Mouse (Mus musculus) hindbrain, postnatal 0 days (tissue): ENCODE data around the gene Tgfbr2. TPM values are rescaled to one million over a fixed set of nuclear protein-coding genes. Genes with fewer than 3 reads are reported as not detected.
"Not testable (repeated sequence)": the region's sequence is repeated elsewhere in the genome, so short reads cannot be mapped to it uniquely, and the experiment has no call there.

Source experiments
- ATAC-seq: fragments of 200-750 bp; cut with Nextera tagmentation; 2 replicates; pipeline ENCODE4 v1.8.0; 2017; ENCODE audit warnings: mild to moderate bottlenecking, moderate TSS enrichment, moderate library complexity
- DNase-seq: peaks from one replicate; pipeline ENCODE4 v3.0.0-alpha.2; 2015; ENCODE audit warnings: low spot score
- H3K27ac ChIP-seq: fragments of 300-500 bp; sonication (generic); 2 replicates; pipeline ENCODE4 v1.5.1; 2014; ENCODE audit warnings: mild to moderate bottlenecking
- H3K27me3 ChIP-seq: fragments of 300-500 bp; sonication (generic); 2 replicates; pipeline ENCODE4 v1.6.1; 2014; ENCODE audit warnings: low read length, mixed read lengths; ENCODE audit not compliant: insufficient read depth
- H3K36me3 ChIP-seq: fragments of 300-500 bp; sonication (generic); 2 replicates; pipeline ENCODE4 v1.6.1; 2014; ENCODE audit warnings: low read length, mixed read lengths; ENCODE audit not compliant: insufficient read depth
- H3K4me1 ChIP-seq: fragments of 300-500 bp; sonication (generic); 2 replicates; pipeline ENCODE4 v1.6.1; 2014; ENCODE audit warnings: antibody characterized with exemption, low read length, mixed read lengths; ENCODE audit not compliant: insufficient read depth
- H3K4me2 ChIP-seq: fragments of 300-500 bp; sonication (generic); 2 replicates; pipeline ENCODE4 v1.6.1; 2014; ENCODE audit warnings: low read depth, mild to moderate bottlenecking, low read length, moderate library complexity, mixed read lengths
- H3K4me3 ChIP-seq: fragments of 300-500 bp; sonication (generic); 2 replicates; pipeline ENCODE4 v1.5.1; 2014; ENCODE audit warnings: low read length
- H3K9ac ChIP-seq: fragments of 300-500 bp; sonication (generic); replicated peaks from 2 replicates; pipeline ENCODE4 v1.6.1; 2014; ENCODE audit warnings: mild to moderate bottlenecking, low read length, moderate library complexity, mixed read lengths
- H3K9me3 ChIP-seq: fragments of 300-500 bp; sonication (generic); 2 replicates; pipeline ENCODE4 v1.6.1; 2016; ENCODE audit warnings: low read length, mixed read lengths
- CTCF ChIP-seq: IDR thresholded peaks from 2 replicates; pipeline ENCODE4 v1.5.1; 2016; ENCODE audit warnings: antibody characterized with exemption, control low read depth, low read depth
- WGBS: fragments of 180-500 bp; shearing (Covaris S2); extraction: QIAGEN DNeasy Blood & Tissue Kit; methylation state at CpG from one replicate; pipeline ENCODE4 v1.1.7; 2014; 5-methylcytosine and 5-hydroxymethylcytosine counted together
- polyA plus RNA-seq: library from polyadenylated mRNA; unstranded; fragments of >200 nt; fragmentation: Nextera tagmentation; extraction: Ambion mirVana; gene quantifications from 2 replicates; pipeline ENCODE4 v1.2.1, GENCODE M21; 2015
- total RNA-seq: library from RNA; depleted of rRNA; stranded (reverse); fragments of >200 nt; gene quantifications from 2 replicates; pipeline ENCODE4 v1.2.3, GENCODE M21; 2014

Gene Tgfbr2
- total and polyA plus RNA-seq, 2 experiments from 2014 or later: 7.7 to 21.7 TPM

- ATAC-seq (no peak), DNase-seq (no peak)
- WGBS: 91% methylated on average over 8 of the region's 8 CpGs
- TF ChIP-seq CTCF: no peak
- Histone ChIP-seq H3K4me1 (no peaks in the 10 kb centered on the region), H3K36me3 (no peaks in the 10 kb centered on the region), H3K9me3 (no peaks in the 10 kb centered on the region), H3K27ac (no peak overlapping the region), H3K9ac (no peak overlapping the region), H3K4me3 (no peak overlapping the region), H3K27me3 (no peaks in the 10 kb centered on the region), H3K4me2 (no peak overlapping the region)
Measured at GRCm38 (mm10) chr9:116083726-116084323, 91.3 kb downstream of the Tgfbr2 start.

GRCm38 (mm10) chr9:116083300-116083699 lies 91.9 kb downstream of the Tgfbr2 start:
- Histone ChIP-seq H3K4me1 (no peaks in the 10 kb centered on the region), H3K4me3 (no peak overlapping the region), H3K27ac (no peak overlapping the region), H3K4me2 (no peak overlapping the region), H3K9me3 (no peaks in the 10 kb centered on the region), H3K27me3 (no peaks in the 10 kb centered on the region), H3K36me3 (no peaks in the 10 kb centered on the region), H3K9ac (no peak overlapping the region)
- ATAC-seq: no peak
- no peak for TF ChIP-seq CTCF
- 71% methylated on average over 5 of the region's 5 CpGs for WGBS
- DNase-seq: no peak

DNA sequence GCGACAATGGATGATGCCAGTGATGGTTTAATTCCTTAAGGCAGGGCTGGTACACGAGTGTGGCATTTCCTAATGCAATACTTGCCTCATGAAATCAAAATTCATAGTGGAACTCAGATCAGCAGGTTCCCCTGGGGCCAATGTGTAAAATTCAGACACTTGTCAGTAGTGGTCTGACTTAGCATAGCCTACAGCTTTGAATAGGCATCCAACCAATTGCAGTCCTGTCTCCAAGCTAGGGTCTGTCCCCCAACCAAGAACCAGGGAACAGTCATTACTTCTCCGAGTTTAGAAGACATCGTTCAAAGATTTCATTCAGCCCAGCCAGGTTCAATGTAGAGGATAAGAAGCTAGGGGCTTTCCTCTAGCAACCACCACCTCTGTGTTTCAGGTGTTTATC lies 93.4 kb downstream of the Tgfbr2 start:
- H3K36me3 ChIP-seq: no peaks in the 10 kb centered on the region
- TF ChIP-seq CTCF: no peak
- 83% methylated on average over 4 of the region's 4 CpGs for WGBS
- H3K4me2 ChIP-seq: no peak overlapping the region
- H3K9ac ChIP-seq: no peak overlapping the region
- no peaks in the 10 kb centered on the region for H3K9me3 ChIP-seq
- no peak overlapping the region for H3K27ac ChIP-seq
- DNase-seq (no peak), ATAC-seq (no peak)
- H3K27me3 ChIP-seq: no peaks in the 10 kb centered on the region
- no peaks in the 10 kb centered on the region for H3K4me1 ChIP-seq
- H3K4me3 ChIP-seq: no peak overlapping the region

GRCm38 (mm10) chr9:116077419-116077818 lies 97.7 kb downstream of the Tgfbr2 start:
- H3K9ac ChIP-seq: no peak overlapping the region
- H3K9me3 ChIP-seq: no peaks in the 10 kb centered on the region
- H3K27ac ChIP-seq: no peak overlapping the region
- no peak overlapping the region for H3K4me2 ChIP-seq
- TF ChIP-seq CTCF: no peak
- no peak for ATAC-seq
- WGBS: 98% methylated on average over 2 of the region's 2 CpGs
- DNase-seq: no peak
- no peak overlapping the region for H3K4me3 ChIP-seq
- H3K36me3 ChIP-seq: no peaks in the 10 kb centered on the region
- no peaks in the 10 kb centered on the region for H3K4me1 ChIP-seq
- H3K27me3 ChIP-seq: no peaks in the 10 kb centered on the region

GRCm38 (mm10) chr9:116076946-116077345 lies 98.2 kb downstream of the Tgfbr2 start:
- H3K9me3 ChIP-seq: no peaks in the 10 kb centered on the region
- no peaks in the 10 kb centered on the region for H3K27me3 ChIP-seq
- no peak overlapping the region for H3K27ac ChIP-seq
- no peaks in the 10 kb centered on the region for H3K4me1 ChIP-seq
- no peak overlapping the region for H3K4me2 ChIP-seq
- no peaks in the 10 kb centered on the region for H3K36me3 ChIP-seq
- DNase-seq: no peak
- no peak overlapping the region for H3K4me3 ChIP-seq
- no peak for ATAC-seq
- 67% methylated on average over 2 of the region's 2 CpGs for WGBS
- no peak for TF ChIP-seq CTCF
- no peak overlapping the region for H3K9ac ChIP-seq

DNA sequence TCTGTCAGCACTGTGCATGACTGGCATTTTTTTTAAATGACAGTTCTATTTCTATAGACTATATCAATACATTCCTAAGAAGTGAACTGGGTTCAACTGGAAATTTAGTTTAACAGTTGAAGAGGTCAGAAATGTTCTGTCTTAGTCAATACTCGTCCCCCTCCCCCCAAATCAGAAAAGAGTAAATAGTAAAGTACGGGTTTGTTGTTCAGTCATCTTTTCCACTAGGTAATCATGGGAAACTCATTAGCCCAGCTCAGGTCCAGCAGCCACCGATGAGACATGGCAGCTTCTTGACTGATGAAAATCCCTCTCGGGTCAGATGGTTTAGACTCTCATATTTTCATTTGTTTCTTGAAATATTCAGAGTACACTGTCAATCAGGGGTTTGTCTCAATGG lies 99.0 kb downstream of the Tgfbr2 start:
- no peaks in the 10 kb centered on the region for H3K4me1 ChIP-seq
- no peaks in the 10 kb centered on the region for H3K36me3 ChIP-seq
- H3K27ac ChIP-seq: no peak overlapping the region
- no peaks in the 10 kb centered on the region for H3K27me3 ChIP-seq
- no peak overlapping the region for H3K9ac ChIP-seq
- no peaks in the 10 kb centered on the region for H3K9me3 ChIP-seq
- H3K4me2 ChIP-seq: no peak overlapping the region
- TF ChIP-seq CTCF: no peak
- no peak for DNase-seq
- ATAC-seq: no peak
- 77% methylated on average over 4 of the region's 4 CpGs for WGBS
- no peak overlapping the region for H3K4me3 ChIP-seq

- H3K4me1 ChIP-seq, H3K4me2 ChIP-seq, H3K9me3 ChIP-seq, ATAC-seq, H3K36me3 ChIP-seq, H3K27me3 ChIP-seq, DNase-seq, H3K27ac ChIP-seq, H3K9ac ChIP-seq, H3K4me3 ChIP-seq: not testable (repeated sequence)
- WGBS: 93% methylated on average over 1 of the region's 1 CpGs
Measured at GRCm38 (mm10) chr9:116071561-116071960, 103.6 kb downstream of the Tgfbr2 start.
